Mouse (Mus musculus) cortical plate, adult 2 months (tissue): ENCODE data around the gene Qprt.

ENCODE experiments used
- CTCF ChIP-seq: fragments of 200-500 bp; IDR thresholded peaks from 2 replicates; pipeline ENCODE4 v1.5.1; 2011; ENCODE audit warnings: mild to moderate bottlenecking, control low read depth, low read length; ENCODE audit not compliant: insufficient read depth; ENCODE audit errors: extremely low read depth
- POLR2A ChIP-seq: fragments of 200-500 bp; IDR thresholded peaks from 2 replicates; pipeline ENCODE4 v1.6.1; 2011; ENCODE audit warnings: mild to moderate bottlenecking, low read length, control low read depth; ENCODE audit not compliant: insufficient read depth; ENCODE audit errors: extremely low read depth

DNA sequence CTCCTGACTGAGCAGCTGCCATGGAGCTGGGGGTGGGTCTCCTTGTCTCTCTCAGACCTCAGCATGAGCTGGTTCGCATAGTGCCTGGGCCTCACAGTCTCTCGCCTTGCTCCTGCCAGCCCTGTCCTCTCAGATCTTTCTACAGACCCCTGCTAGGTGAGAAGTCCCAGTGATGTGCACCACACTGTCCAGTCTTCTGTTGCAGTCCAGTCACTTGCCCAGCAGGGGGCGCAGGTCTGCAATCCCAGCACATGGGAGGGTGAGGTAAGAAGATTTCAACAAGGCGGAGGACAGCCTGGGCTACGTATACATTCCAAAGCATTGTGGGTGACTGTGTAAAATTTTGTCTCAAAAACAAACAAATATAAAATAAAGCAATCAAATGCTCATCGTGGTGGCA lies 10.6 kb downstream of the Qprt start:
- TF ChIP-seq CTCF (peak; percentile 64), POLR2A (no peak)
